Mouse (Mus musculus) erythroblast, embryonic 14.5 days (primary cell): ENCODE data around the gene Galnt18.

ENCODE experiments used
- GATA1 ChIP-seq: IDR thresholded peaks from 2 replicates; pipeline ENCODE4 v1.6.1; 2012; ENCODE audit warnings: low read length, inconsistent platforms, mixed read lengths
- TAL1 ChIP-seq: IDR thresholded peaks from 3 replicates; pipeline ENCODE4 v1.6.1; 2012; ENCODE audit warnings: low read length, inconsistent platforms, mixed read lengths

DNA sequence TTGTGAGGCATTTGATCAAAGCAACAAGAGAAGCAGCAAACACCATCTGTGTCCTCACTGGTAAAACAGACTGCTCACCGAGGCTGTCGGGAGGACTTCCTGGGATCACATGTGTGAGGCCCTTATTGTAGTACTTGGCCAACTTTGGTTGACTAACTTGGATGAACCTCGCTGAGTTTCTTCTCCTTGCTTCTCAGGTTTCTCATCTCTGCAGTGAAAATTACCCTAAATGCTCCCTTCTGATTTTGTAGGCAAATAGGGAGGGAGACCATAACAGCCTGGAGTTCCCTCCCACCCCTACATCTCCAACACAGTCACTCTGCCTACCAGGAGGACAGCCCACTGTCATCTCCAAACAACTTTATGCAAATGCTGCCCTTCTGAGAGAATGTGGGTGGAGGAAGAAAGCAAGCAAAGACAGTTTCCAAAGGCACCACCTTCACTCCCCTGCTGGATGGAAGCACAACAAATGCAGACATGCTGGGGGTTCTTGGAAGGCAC, 31.2 kb downstream of the Galnt18 start:
- TF ChIP-seq TAL1 (no peak), GATA1 (no peak)
